Mouse (Mus musculus) limb, embryonic 10.5 days (tissue): ENCODE measurements around the gene Adgrg5. TPM values are rescaled to one million over a fixed set of nuclear protein-coding genes. Genes with fewer than 3 reads are reported as not detected.
A peak's percentile ranks its signal among the peaks of the same experiment; 100 is the strongest.

Experiments
- DNase-seq: peaks from one replicate; pipeline ENCODE4 v3.0.0-alpha.2; 2017; ENCODE audit warnings: low spot score
- H3K27ac ChIP-seq: fragments of 300-500 bp; sonication (generic); 2 replicates; pipeline ENCODE4 v1.5.1; 2016; ENCODE audit warnings: mild to moderate bottlenecking
- H3K27me3 ChIP-seq: fragments of 300-500 bp; sonication (generic); 2 replicates; pipeline ENCODE4 v1.6.1; 2016; ENCODE audit warnings: low read depth, mild to moderate bottlenecking; ENCODE audit not compliant: poor library complexity, severe bottlenecking
- H3K36me3 ChIP-seq: fragments of 300-500 bp; sonication (generic); 2 replicates; pipeline ENCODE4 v1.6.1; 2016; ENCODE audit warnings: mild to moderate bottlenecking, moderate library complexity
- H3K4me1 ChIP-seq: fragments of 300-500 bp; sonication (generic); 2 replicates; pipeline ENCODE4 v1.6.1; 2016
- H3K4me3 ChIP-seq: fragments of 300-500 bp; sonication (generic); 2 replicates; pipeline ENCODE4 v1.5.1; 2016; ENCODE audit warnings: mild to moderate bottlenecking, moderate library complexity
- H3K9me3 ChIP-seq: fragments of 300-500 bp; sonication (generic); replicated peaks from 2 replicates; pipeline ENCODE4 v1.6.1; 2016; ENCODE audit warnings: mild to moderate bottlenecking
- WGBS: fragments of 180-500 bp; shearing (Covaris S2); methylation state at CpG from one replicate; pipeline ENCODE4 v1.1.7; 2016; 5-methylcytosine and 5-hydroxymethylcytosine counted together
- polyA plus RNA-seq: library from polyadenylated mRNA; unstranded; fragments of >200 nt; fragmentation: Nextera tagmentation; extraction: Ambion mirVana; gene quantifications from 2 replicates; pipeline ENCODE4 v1.2.1, GENCODE M21; 2016

The Adgrg5 gene
- polyA plus RNA-seq, 1 experiment from 2014 or later: 0.18 TPM

DNA sequence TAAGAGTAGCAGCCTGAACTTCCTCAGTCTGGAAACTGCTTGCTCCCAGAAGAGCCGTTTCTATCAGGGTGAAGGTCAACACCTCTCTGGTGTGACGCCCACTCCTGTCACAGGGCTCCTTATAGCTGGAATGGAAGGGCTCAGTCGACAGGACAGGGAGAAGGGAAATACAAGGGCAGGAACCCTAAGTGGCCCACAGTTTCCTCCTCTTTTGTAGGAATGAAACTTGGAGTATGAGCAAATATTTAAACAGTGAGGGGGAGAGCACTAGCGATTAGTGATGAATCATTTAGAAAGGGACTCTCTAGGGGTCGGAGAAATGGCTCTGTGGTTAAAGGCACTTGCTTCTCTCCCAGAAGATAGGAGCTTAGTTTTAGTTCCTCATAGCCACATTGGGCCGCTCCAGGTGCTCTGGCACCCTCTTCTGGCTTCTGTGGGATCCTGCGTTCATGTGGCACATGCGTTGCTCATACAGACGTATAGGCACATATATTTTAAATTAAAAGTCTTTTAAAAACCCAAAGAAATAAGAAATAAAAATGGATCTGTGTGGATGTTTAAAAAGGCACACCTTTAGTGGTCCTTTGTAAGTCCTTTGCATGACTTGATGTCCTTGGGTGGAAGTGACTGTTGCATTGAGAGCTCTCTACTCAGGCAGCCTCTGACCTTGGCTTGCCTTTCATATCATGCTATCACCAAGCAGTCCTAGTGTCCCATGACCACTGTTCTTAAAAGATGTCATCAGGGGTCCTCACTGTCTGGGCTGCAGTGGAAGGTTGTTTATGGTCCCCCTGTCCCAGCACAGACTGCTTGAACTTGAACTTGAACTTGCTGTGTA lies 31.6 kb downstream of the Adgrg5 start:
- Histone ChIP-seq H3K27me3 (no peaks in the 10 kb centered on the region), H3K9me3 (no peaks in the 10 kb centered on the region), H3K4me1 (no peaks in the 10 kb centered on the region), H3K27ac (no peak overlapping the region), H3K4me3 (no peak overlapping the region), H3K36me3 (no peaks in the 10 kb centered on the region)
- 37% methylated on average over 9 of the region's 9 CpGs for WGBS
- peak; percentile 41 for DNase-seq

DNA sequence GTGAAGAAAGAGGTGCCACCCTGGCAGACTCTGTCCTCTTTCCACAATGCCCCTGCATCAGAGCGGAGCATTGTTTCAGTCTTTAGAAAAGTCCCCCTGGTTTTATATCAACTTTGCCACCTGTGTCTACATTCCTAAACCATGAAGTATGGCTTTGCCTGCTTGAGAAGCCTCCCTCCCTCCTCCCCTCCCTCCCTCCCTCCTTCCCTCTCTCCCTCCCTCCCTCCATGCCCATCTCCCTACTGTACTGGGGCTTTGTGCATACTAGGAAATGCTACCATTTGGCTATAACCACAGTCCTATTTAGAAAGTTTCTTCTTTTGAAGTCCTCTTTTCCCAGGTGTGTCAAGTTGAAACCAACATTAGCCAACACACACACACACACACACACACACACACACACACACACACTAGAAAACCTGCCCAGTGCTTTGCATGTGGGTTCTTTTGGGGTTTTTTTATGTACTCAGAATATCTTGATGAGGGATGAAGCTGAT lies 32.6 kb downstream of the Adgrg5 start:
- no peak for DNase-seq
- Histone ChIP-seq H3K4me3 (no peak overlapping the region), H3K4me1 (no peaks in the 10 kb centered on the region), H3K9me3 (no peaks in the 10 kb centered on the region), H3K27me3 (no peaks in the 10 kb centered on the region), H3K27ac (no peak overlapping the region), H3K36me3 (no peaks in the 10 kb centered on the region)
- WGBS: 88% methylated on average over 1 of the region's 1 CpGs

DNA sequence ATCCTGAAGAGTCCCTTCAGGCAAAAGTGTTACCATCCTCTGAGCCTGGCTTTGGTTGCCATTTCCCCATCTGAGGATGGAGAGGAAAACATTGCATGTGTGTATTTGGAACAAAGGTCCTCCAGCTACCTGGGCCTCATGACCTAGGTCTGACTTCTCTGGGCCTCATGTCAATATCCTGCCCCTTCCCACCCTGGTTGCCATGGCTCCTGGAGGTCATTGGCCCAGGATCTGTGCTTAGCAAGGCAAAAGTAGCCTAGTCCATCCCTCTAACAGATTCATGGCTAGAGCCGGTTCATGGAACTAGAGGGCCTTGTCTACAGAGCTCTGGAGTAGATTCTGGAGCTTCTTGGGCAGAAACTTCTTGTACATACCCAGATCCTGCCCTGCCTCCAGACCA lies 38.7 kb downstream of the Adgrg5 start:
- DNase-seq: no peak
- 0 out of 2 replicates have a peak, but pooled peaks cover 7% of the 10 kb centered on the region for H3K4me1 ChIP-seq
- H3K4me3 ChIP-seq: no peak overlapping the region
- no peaks in the 10 kb centered on the region for H3K9me3 ChIP-seq
- H3K36me3 ChIP-seq: no peaks in the 10 kb centered on the region
- no peaks in the 10 kb centered on the region for H3K27me3 ChIP-seq
- no peak overlapping the region for H3K27ac ChIP-seq
- WGBS: 92% methylated on average over 1 of the region's 1 CpGs

DNA sequence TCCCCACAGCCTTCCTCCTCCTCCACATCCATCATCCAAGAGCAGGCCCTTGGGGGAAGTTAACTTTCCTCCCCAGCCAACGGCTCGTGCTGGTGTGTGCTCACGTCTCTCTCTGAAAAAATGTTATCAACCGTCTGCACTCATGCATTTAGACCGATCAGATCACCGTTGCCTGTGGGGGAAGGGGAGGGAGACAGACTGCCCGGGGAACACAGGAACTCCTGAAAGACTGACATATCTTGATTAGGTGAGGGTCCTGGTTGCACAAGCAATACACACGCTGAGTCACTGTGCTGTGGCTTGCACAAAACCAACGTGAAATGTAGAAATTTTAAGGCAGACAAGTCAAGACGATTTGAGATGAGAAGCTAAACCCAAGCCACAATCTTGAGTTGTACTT lies 41.3 kb downstream of the Adgrg5 start:
- no peak overlapping the region for H3K27ac ChIP-seq
- H3K9me3 ChIP-seq: no peaks in the 10 kb centered on the region
- WGBS: 64% methylated on average over 10 of the region's 10 CpGs
- H3K27me3 ChIP-seq: no peaks in the 10 kb centered on the region
- no peak overlapping the region for H3K4me3 ChIP-seq
- H3K4me1 ChIP-seq: 0 out of 2 replicates have a peak, but pooled peaks cover 7% of the 10 kb centered on the region
- no peak for DNase-seq
- H3K36me3 ChIP-seq: no peaks in the 10 kb centered on the region

DNA sequence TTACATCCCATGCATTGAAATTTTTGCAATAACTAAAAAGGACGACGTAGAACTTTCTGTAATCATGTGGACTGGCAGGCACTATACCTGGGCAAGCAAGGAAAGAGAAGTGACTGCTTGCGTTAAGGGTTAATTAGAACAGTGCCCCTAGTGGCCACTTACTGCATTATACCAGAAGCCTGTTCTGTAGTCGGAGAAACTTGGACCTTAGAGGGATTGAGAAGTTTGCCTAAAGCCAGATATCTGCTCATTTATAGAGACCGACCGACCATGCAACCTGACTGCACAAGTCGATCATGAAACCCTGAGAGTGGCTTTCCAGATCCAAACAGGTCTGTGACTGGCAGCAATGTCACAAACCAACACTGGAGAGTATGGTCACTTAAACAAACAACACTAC lies 43.1 kb downstream of the Adgrg5 start:
- peak; percentile 68 for DNase-seq
- Histone ChIP-seq H3K27ac (no peak overlapping the region), H3K4me3 (no peak overlapping the region), H3K4me1 (0 out of 2 replicates have a peak, but pooled peaks cover 4% of the 10 kb centered on the region), H3K27me3 (no peaks in the 10 kb centered on the region), H3K36me3 (no peaks in the 10 kb centered on the region), H3K9me3 (no peaks in the 10 kb centered on the region)
- 23% methylated on average over 7 of the region's 7 CpGs for WGBS

DNA sequence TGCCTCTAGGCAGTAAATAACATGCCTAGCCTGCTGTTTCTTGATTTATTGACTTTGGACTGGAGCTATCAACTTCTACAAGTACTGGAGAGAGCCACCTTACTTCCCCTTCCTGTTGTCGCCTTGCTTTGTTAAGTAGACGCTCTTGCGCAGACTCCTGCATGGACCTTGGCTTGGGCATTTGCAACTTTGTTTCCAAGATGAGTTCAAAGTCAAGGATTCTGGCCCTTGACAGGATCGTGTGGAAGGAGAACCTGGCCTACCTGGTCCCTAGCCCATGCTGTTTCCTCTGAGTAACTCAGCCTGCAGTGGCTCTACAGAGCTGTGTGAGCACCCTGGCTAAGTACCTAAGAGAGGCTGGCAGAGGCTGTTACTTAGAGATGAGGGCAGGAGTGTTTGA lies 43.6 kb downstream of the Adgrg5 start:
- Histone ChIP-seq H3K36me3 (no peaks in the 10 kb centered on the region), H3K9me3 (no peaks in the 10 kb centered on the region), H3K27ac (no peak overlapping the region), H3K4me3 (no peak overlapping the region), H3K27me3 (no peaks in the 10 kb centered on the region), H3K4me1 (no peaks in the 10 kb centered on the region)
- DNase-seq: no peak
- 76% methylated on average over 4 of the region's 4 CpGs for WGBS

DNA sequence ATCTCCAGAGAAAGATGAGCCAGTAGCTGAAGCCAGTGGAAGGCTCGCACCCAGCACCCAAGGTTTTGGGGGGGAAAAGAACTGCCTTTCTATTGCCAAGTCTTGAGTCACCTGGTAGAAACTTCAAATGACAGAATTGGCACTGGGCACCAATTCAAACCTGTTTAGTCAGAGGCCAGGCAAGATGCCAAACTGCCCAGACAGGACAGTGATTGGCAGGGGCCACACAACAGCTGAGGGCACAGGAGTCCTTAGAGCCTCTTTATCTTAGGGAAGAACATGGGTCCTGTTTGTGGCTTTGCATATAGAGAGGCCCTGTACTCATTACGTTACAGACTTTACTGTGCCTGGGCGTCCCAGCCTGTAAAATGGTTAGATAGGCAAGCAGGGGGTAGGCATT lies 44.1 kb downstream of the Adgrg5 start:
- no peak for DNase-seq
- Histone ChIP-seq H3K27me3 (no peaks in the 10 kb centered on the region), H3K4me3 (no peak overlapping the region), H3K27ac (no peak overlapping the region), H3K4me1 (no peaks in the 10 kb centered on the region), H3K9me3 (no peaks in the 10 kb centered on the region), H3K36me3 (no peaks in the 10 kb centered on the region)
- 87% methylated on average over 3 of the region's 3 CpGs for WGBS

DNA sequence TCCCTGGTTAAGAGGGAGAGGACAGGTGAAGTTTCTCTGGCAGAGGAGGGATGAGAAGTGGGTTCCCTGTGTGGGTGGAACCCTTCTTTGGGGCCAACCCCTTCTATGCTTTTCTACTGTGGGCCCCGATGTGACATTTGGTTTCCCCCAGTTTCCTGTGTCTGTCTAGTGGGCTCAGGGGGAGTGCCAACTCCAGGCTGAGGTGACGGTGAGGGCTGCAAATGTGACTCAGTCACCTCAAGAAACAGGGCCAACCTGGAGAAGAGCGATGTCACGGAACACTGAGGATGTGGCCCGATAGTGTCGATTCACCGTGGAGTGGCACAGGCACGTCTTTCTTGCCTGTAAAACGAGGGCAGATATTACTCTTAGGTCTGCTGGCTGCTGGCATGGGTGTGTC lies 49.8 kb downstream of the Adgrg5 start:
- H3K9me3 ChIP-seq: no peaks in the 10 kb centered on the region
- no peak for DNase-seq
- peaks cover 18% of the 10 kb centered on the region for H3K4me1 ChIP-seq
- H3K4me3 ChIP-seq: no peak overlapping the region
- 88% methylated on average over 9 of the region's 9 CpGs for WGBS
- no peak overlapping the region for H3K27ac ChIP-seq
- H3K36me3 ChIP-seq: no peaks in the 10 kb centered on the region
- peaks cover 43% of the 10 kb centered on the region for H3K27me3 ChIP-seq

DNA sequence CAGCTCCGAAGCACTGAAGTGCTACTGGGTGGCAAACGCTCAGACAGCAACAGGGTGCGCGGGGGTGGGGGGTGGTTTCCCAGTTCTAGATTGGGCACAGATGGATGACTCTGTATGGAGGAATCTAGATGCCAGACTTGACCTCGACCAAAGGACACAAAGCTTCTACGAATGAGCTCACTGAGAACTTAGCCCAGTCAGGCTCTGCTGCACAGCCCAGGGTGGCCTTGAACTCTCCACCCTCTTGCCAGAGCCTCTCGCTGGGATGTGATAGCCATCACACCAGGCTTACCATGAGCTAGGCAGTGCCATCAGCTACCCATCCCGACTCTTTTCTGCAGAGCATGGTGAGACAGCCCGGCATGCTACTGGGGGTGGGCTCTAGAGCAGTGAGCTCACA lies 50.3 kb downstream of the Adgrg5 start:
- WGBS: 89% methylated on average over 9 of the region's 9 CpGs
- H3K27ac ChIP-seq: no peak overlapping the region
- DNase-seq: no peak
- peaks cover 22% of the 10 kb centered on the region for H3K4me1 ChIP-seq
- H3K4me3 ChIP-seq: no peak overlapping the region
- peaks cover 48% of the 10 kb centered on the region for H3K27me3 ChIP-seq
- H3K9me3 ChIP-seq: no peaks in the 10 kb centered on the region
- H3K36me3 ChIP-seq: no peaks in the 10 kb centered on the region

DNA sequence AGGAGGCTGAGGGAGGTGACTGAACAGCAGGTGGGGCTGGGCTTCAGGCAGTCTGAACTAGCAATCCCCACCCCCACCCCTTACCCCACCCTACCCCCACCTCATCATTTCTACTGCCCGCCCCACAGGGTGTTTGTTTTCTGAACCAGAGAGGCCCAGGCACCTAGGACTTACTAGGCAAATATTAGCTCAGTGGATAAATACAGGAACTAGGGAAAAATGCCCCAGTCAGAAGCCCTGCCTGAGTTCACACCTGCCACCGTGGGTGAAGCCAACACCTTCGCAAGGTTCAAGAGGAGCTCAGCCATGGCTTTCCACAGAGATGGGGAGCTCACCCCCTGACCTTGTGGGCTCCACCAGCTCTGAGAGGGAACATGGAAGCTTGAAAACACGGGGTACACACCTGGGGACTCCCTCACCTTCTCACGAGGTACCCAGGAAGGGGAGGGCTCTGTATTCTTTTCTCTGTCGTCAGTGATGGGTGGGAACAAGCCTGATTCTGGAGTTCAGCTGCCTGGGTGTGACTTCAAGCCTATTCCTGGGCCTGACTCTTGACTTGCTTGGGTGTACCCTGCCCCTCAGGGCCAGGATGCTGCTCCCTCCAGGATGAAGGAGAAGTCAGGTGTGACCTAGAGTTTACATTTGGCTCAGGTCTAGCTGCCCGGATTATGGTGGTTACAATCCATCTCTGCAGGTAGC lies 51.1 kb downstream of the Adgrg5 start, which contains the start of gene Adgrg1:
Gene Adgrg1 (plus strand): TSS at position 285 of the 699 bp plus-strand sequence.
- H3K27ac ChIP-seq: no peak within 1 kb of the TSS
- DNase-seq: no peak
- no peaks in the 10 kb centered on the region for H3K9me3 ChIP-seq
- no peaks in the 10 kb centered on the region for H3K36me3 ChIP-seq
- H3K4me1 ChIP-seq: peaks cover 22% of the 10 kb centered on the region
- peaks cover 56% of the 10 kb centered on the region for H3K27me3 ChIP-seq
- WGBS: 45% methylated on average over 7 of the region's 7 CpGs
- H3K4me3 ChIP-seq: no peak within 1 kb of the TSS

DNA sequence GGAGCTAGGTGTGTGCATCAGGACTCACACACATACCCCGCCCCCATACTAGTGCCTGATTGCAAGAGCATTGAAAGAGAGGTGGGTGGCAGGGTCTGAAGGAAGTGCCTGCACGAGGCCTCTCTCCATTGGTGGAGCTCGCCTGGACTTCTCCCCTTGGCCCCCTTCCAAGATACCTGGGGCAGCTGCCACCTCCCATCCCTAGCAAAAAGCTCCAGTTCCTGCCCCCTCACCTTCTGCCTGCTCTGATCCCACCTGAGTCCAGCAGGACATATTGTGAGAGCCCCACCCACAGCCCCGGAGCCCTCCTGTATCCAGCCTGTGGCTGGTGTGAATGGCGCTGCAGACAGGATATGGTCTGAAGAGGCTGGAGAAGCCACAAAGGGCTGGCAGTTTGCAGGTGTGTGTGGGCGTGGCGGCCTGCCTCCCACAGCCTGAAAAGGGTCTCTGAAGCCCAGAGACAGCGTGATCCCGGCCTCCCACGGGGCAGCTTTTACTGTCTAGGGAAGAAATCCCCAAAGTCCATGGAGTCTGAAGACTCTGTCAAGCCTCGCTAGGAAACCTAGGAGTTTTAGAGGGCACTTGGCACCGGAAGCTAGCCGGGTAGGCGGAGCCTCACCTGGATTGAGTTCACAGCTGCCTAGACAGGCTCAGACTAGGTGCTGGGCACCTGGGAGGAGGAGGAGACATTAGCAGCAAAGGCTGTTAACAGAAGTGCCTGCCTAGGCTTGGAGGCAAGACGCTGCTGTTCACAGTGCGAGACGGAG lies 53.3 kb downstream of the Adgrg5 start:
- Histone ChIP-seq H3K36me3 (no peaks in the 10 kb centered on the region), H3K27ac (peak overlapping the region; percentile 42), H3K4me1 (peaks cover 22% of the 10 kb centered on the region), H3K27me3 (peaks cover 66% of the 10 kb centered on the region), H3K4me3 (peak overlapping the region; percentile 42), H3K9me3 (no peaks in the 10 kb centered on the region)
- 12% methylated on average over 17 of the region's 17 CpGs for WGBS
- DNase-seq: no peak

DNA sequence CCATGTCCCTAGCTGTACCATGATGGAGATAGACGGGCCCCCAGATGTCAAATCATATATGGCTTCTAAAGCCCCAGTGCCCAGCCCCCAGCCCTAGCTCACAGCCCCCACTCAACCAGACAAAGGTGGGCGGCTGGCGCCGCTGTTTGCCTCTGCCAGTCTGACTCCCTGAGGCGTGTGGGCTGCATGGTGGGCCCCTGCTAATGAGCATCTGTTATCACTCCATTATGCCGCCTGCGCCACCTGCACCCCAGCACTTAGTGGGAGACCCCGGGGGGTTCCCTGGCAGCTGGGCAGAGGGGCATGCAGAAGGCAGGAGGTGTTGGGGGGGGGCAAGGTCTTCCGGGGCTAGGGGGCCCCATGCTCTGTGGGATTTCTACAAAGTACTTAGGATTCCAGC lies 54.6 kb downstream of the Adgrg5 start:
- no peak overlapping the region for H3K27ac ChIP-seq
- H3K4me1 ChIP-seq: peaks cover 26% of the 10 kb centered on the region
- H3K4me3 ChIP-seq: 0 out of 2 replicates have a peak overlapping the region, but pooled peaks have one; percentile 42
- H3K27me3 ChIP-seq: peaks cover 66% of the 10 kb centered on the region
- no peaks in the 10 kb centered on the region for H3K9me3 ChIP-seq
- DNase-seq: no peak
- WGBS: 54% methylated on average over 9 of the region's 9 CpGs
- H3K36me3 ChIP-seq: no peaks in the 10 kb centered on the region
